Mouse (Mus musculus): ENCODE results near the gene Oxsr1. TPM values are rescaled to one million over a fixed set of nuclear protein-coding genes. Genes with fewer than 3 reads are reported as not detected.
"Not testable (repeated sequence)": the region's sequence is repeated elsewhere in the genome, so short reads cannot be mapped to it uniquely, and the experiment has no call there.

Oxsr1 gene
- polyA plus RNA-seq, 1 experiment = 18.3 TPM

DNA sequence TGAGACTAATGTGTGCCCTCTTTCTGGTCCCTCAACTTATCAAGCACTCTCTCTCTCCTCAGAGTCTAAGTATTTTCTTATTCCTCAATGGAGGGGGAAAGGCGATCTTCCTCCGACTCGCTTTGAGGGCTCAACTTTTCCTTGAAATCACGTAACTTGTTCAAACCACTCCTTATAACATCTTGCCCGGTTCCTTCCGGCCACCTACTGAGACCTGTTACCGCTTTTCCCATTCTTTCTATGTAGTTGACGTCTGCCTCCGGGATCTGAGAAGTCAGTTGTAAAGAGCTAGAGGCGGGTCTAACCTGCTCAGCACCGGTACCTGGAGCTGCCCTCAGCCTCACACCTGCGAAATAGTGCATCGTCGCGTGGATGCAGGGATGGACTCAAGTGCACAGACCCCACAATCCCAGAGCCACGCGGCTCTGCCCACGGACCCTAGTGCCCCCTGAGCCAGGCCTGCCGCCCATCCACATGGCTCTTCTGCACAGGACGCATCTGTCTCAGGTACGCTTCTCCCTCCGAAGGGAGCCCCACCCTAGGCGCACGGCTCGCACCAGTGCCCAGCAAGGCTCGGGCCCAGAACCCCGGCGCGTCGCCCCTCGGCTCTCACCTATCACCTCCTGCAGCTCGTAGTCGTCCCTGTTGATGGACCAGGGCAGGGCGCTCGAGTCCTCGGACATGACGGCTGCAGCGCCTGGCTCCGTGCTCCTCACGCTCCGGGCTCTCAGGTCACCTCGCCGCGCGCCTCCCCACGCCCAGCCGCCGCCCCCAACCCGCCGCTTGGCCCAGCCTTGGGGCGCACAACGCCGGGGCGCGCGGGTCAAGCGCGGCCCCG, 616 bp downstream of the Oxsr1 start:
- Histone ChIP-seq H3K27ac (replicated peaks; ENCODE audit: low read depth, low read length) (peak overlapping the region; percentile 28; the same call in 1 of the 2 replicates), H3K4me3 (ENCODE audit: insufficient read depth, low read depth, low read length) (peak overlapping the region; percentile 66), H3K4me1 (ENCODE audit: control insufficient read depth, insufficient read depth, insufficient read length, low read length) (no peaks in the 10 kb centered on the region)

- no peaks in the 10 kb centered on the region for H3K4me1 ChIP-seq (ENCODE audit: control insufficient read depth, insufficient read depth, insufficient read length, low read length)
- peak overlapping the region; percentile 66 for H3K4me3 ChIP-seq (ENCODE audit: insufficient read depth, low read depth, low read length)
- H3K27ac ChIP-seq (replicated peaks; ENCODE audit: low read depth, low read length) = no peak overlapping the region
Measured at GRCm38 (mm10) chr9:119320946-119321345, 1.3 kb downstream of the Oxsr1 start.

- H3K27ac ChIP-seq (replicated peaks; ENCODE audit: low read depth, low read length) = no peak overlapping the region
- H3K4me1 ChIP-seq (ENCODE audit: control insufficient read depth, insufficient read depth, insufficient read length, low read length) = no peaks in the 10 kb centered on the region
- H3K4me3 ChIP-seq (ENCODE audit: insufficient read depth, low read depth, low read length) = no peak overlapping the region
Measured at GRCm38 (mm10) chr9:119320446-119320845, 1.8 kb downstream of the Oxsr1 start.

DNA sequence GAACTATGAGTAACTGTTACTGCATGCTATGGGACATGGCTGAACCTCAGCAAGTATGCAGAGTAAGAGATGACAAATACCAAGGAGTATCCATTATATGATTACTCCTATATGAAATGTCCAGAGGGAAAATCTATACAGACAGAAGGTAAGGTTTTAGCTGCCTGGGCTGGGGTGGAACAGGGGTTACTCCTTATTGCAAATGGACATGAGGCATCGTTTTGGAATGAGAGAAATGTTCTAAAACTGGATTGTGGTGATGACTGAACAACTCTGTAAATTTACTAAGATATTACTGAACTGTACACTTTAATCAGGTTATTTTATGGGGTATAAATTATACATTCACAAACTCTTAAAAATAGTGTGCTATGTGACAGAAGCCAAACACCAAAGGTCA, 3.3 kb downstream of the Oxsr1 start:
- no peak overlapping the region for H3K4me3 ChIP-seq (ENCODE audit: insufficient read depth, low read depth, low read length)
- no peaks in the 10 kb centered on the region for H3K4me1 ChIP-seq (ENCODE audit: control insufficient read depth, insufficient read depth, insufficient read length, low read length)
- no peak overlapping the region for H3K27ac ChIP-seq (replicated peaks; ENCODE audit: low read depth, low read length)

GRCm38 (mm10) chr9:119313096-119313495, 9.1 kb downstream of the Oxsr1 start:
- no peaks in the 10 kb centered on the region for H3K4me1 ChIP-seq (ENCODE audit: control insufficient read depth, insufficient read depth, insufficient read length, low read length)
- no peak overlapping the region for H3K27ac ChIP-seq (replicated peaks; ENCODE audit: low read depth, low read length)

DNA sequence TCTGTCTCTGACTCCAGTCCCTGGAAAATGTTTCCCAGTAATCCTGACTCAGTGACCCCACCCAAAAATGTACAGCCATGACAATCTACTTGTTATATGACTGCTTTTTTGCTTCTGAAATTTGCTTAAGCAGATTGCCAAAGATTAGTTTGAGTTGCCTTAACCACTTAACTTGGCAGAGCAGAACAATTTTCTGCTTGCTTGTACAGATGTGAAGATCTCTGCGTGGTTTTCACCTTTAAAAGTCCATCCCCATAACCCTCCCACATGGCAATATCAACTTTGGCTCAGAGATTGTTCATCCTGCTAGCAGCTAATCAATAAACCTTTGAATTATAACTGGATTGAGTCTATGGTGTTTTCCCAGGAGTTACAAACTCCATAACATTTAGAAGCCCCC, 13.2 kb downstream of the Oxsr1 start:
- Histone ChIP-seq H3K27ac (replicated peaks; ENCODE audit: low read depth, low read length) (no peak overlapping the region), H3K4me1 (ENCODE audit: control insufficient read depth, insufficient read depth, insufficient read length, low read length) (no peaks in the 10 kb centered on the region), H3K4me3 (ENCODE audit: insufficient read depth, low read depth, low read length) (no peak overlapping the region)

More at GRCm38 (mm10) chr9:119313096-119313495, 9.1 kb downstream of the Oxsr1 start:
- H3K4me3 ChIP-seq (ENCODE audit: insufficient read depth, low read depth, low read length) = no peak overlapping the region

GRCm38 (mm10) chr9:119305863-119306262, 16.4 kb downstream of the Oxsr1 start:
- Histone ChIP-seq H3K4me1 (ENCODE audit: control insufficient read depth, insufficient read depth, insufficient read length, low read length) (no peaks in the 10 kb centered on the region), H3K27ac (replicated peaks; ENCODE audit: low read depth, low read length) (no peak overlapping the region), H3K4me3 (ENCODE audit: insufficient read depth, low read depth, low read length) (no peak overlapping the region)

DNA sequence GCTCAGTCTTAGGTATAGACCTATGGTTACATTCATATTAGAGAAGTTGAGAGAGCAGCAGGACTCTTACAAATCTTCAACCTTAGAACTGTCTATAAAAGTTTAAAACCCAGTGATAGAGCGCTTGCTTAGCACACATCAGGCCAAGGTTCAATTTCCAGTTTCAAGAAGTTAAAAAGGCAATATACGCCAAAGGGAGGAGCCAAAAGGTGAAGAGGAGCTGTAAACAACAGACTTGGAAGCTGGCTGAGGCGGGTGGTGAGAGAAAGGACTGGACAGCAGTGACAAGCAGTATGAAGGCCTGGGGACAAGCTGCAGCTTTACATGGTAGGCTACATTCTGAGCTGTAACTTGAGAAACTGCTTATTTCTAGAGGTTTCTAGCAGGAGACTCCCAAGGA, 23.7 kb downstream of the Oxsr1 start:
- Histone ChIP-seq H3K4me1 (ENCODE audit: control insufficient read depth, insufficient read depth, insufficient read length, low read length) (no peaks in the 10 kb centered on the region), H3K4me3 (ENCODE audit: insufficient read depth, low read depth, low read length) (no peak overlapping the region), H3K27ac (replicated peaks; ENCODE audit: low read depth, low read length) (no peak overlapping the region)

- H3K27ac ChIP-seq (replicated peaks; ENCODE audit: low read depth, low read length) = no peak overlapping the region
- H3K4me1 ChIP-seq (ENCODE audit: control insufficient read depth, insufficient read depth, insufficient read length, low read length) = no peaks in the 10 kb centered on the region
- H3K4me3 ChIP-seq (ENCODE audit: insufficient read depth, low read depth, low read length) = no peak overlapping the region
Measured at GRCm38 (mm10) chr9:119297696-119298095, 24.5 kb downstream of the Oxsr1 start.

DNA sequence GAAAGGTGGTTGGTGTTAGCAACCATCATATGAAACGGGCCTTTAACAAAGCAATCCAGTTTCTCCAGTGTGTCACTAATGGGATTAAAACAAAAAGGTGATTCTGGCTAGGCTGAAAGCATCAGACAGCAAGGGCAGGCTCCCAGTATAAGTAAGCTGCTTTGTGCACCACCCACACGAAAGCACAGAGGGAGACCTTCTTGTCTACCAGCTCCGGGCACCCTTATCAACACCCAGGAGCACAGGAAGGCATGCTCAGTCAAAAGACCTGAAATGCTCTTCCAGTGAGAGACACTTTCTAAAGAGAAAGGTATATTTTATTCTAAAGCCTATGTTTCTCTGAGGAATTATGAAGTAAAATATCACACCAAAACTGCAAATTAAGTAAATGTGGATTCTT, 31.4 kb downstream of the Oxsr1 start:
- Histone ChIP-seq H3K4me1 (ENCODE audit: control insufficient read depth, insufficient read depth, insufficient read length, low read length) (no peaks in the 10 kb centered on the region), H3K4me3 (ENCODE audit: insufficient read depth, low read depth, low read length) (no peak overlapping the region), H3K27ac (replicated peaks; ENCODE audit: low read depth, low read length) (no peak overlapping the region)

DNA sequence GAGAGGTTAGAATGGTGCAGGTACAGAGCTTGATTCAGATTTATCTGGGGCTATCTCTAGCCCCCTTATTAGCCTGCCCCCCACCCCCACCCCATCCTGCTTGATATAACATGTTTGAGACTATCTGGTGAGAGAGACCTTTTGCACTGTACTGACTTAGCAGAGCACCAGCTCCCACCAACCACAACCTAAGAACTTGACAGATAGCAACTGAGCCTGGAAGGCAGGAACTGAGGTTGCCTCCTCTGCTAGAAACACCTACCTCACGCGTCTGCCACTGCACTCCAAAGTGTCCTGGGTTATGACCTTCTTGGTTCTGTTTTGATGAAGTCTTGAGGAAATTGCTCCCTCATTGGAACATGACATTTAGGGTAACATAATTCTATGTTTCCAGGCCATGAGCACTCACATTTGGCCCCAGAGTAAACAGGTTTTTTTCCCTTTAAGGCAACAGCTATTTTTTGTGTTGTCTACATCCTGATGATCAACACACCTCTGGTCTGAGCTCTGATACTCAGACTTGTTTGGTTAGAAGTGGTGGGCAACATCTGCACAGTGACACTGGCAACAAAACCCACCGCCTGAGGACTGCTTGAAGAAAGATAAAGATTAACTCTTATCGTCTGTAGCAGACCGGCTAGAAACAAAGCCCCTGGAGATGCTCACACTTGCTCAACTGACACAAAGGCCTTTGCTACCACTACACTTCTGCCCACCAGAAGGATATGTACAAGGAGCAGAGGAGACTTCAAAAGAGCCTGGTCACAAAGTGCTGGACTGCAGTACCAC, 41.1 kb downstream of the Oxsr1 start:
- Histone ChIP-seq H3K4me1 (ENCODE audit: control insufficient read depth, insufficient read depth, insufficient read length, low read length) (peaks cover 4% of the 10 kb centered on the region), H3K4me3 (ENCODE audit: insufficient read depth, low read depth, low read length) (no peak overlapping the region)

DNA sequence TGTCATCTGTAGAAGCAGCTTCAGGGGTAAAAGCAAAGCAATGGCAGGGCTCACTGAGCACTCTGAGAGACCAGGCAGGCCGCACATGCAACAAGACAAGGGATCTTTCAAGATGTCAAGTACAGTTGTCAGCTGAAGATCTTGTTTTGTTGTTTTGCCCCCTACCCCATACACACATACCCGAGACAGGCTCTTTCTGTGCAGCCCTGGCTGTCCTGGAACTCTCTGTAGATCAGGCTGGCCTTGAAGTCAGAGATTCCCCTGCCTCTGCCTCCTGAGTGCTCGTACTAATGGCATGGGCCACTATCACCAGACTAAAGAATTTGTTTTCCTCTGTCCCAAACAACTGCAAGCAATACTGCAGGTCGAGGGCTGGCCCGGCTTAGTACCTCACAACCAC, 44.2 kb downstream of the Oxsr1 start:
- Histone ChIP-seq H3K27ac (replicated peaks; ENCODE audit: low read depth, low read length) (no peak overlapping the region), H3K4me3 (ENCODE audit: insufficient read depth, low read depth, low read length) (no peak overlapping the region), H3K4me1 (ENCODE audit: control insufficient read depth, insufficient read depth, insufficient read length, low read length) (peaks cover 4% of the 10 kb centered on the region)

More for the DNA sequence above, 41.1 kb downstream of the Oxsr1 start:
- no peak overlapping the region for H3K27ac ChIP-seq (replicated peaks; ENCODE audit: low read depth, low read length)

DNA sequence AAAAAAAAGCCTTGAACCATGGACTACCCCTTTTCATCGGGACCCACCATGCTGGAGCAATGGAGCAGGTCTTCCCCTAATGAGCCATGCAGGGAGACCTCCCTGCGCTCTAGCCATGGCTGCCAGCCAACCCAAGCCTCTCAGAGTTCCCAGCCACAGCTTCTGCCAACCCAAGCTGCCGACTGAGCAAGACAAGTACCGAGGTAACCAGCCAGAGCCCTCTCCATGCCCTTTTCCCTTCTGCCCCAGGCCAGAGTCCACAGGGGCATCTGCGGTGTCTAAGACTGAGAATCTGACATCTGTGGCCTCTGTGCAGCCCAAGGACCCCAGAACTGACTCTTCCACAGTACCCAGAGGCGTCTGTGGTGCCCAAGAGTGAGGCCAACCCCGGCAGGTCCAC, 45.9 kb downstream of the Oxsr1 start:
- H3K27ac ChIP-seq (replicated peaks; ENCODE audit: low read depth, low read length) = peak overlapping the region; percentile 2; the same call in 1 of the 2 replicates
- no peak overlapping the region for H3K4me3 ChIP-seq (ENCODE audit: insufficient read depth, low read depth, low read length)
- peaks cover 4% of the 10 kb centered on the region for H3K4me1 ChIP-seq (ENCODE audit: control insufficient read depth, insufficient read depth, insufficient read length, low read length)

- not testable (repeated sequence) for H3K4me1 ChIP-seq (ENCODE audit: control insufficient read depth, insufficient read depth, insufficient read length, low read length); H3K4me3 ChIP-seq (ENCODE audit: insufficient read depth, low read depth, low read length); H3K27ac ChIP-seq (replicated peaks; ENCODE audit: low read depth, low read length)
Measured at GRCm38 (mm10) chr9:119274814-119275213, 47.4 kb downstream of the Oxsr1 start.

DNA sequence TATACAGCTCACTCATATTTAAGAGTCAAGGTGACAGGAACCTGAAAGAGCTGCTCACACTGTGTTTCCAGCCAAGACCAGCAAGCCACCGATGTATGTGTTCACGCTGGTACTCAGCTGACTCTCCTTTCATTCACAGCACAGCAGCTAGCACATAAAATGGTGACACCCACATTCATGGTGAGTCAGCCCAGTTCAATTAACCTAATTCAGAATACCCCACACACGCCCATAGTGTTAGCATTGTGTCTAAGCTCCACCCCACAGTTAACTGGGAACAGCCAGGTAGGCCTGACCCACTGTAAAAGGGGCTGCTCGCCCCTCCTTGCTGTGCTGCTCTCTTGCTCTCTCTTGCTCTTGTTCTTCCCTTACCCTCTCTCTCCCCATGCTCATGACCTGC, 50.7 kb downstream of the Oxsr1 start:
- Histone ChIP-seq H3K4me3 (ENCODE audit: insufficient read depth, low read depth, low read length) (no peak overlapping the region), H3K4me1 (ENCODE audit: control insufficient read depth, insufficient read depth, insufficient read length, low read length) (peaks cover under 1% of the 10 kb centered on the region; the same call in 1 of the 2 replicates), H3K27ac (replicated peaks; ENCODE audit: low read depth, low read length) (no peak overlapping the region)

Data from brown adipose tissue, adult 24 weeks (tissue).